Mouse (Mus musculus) forebrain, embryonic 12.5 days (tissue): ENCODE measurements around the gene Olfr1197. TPM values are rescaled to one million over a fixed set of nuclear protein-coding genes. Genes with fewer than 3 reads are reported as not detected.

ENCODE experiments used
- ATAC-seq: fragments of 200-750 bp; cut with Nextera tagmentation; 2 replicates; pipeline ENCODE4 v1.8.0; 2017; ENCODE audit warnings: moderate TSS enrichment; ENCODE audit not compliant: low FRiP score
- H3K27ac ChIP-seq: fragments of 300-500 bp; sonication (generic); 2 replicates; pipeline ENCODE4 v1.5.1; 2016; ENCODE audit warnings: mild to moderate bottlenecking
- H3K27me3 ChIP-seq: fragments of 300-500 bp; sonication (generic); 2 replicates; pipeline ENCODE4 v1.6.1; 2016; ENCODE audit warnings: mild to moderate bottlenecking
- H3K36me3 ChIP-seq: fragments of 300-500 bp; sonication (generic); replicated peaks from 2 replicates; pipeline ENCODE4 v1.6.1; 2016; ENCODE audit warnings: mild to moderate bottlenecking
- H3K4me1 ChIP-seq: fragments of 300-500 bp; sonication (generic); 2 replicates; pipeline ENCODE4 v1.6.1; 2016
- H3K4me2 ChIP-seq: fragments of 300-500 bp; sonication (generic); 2 replicates; pipeline ENCODE4 v1.6.1; 2016; ENCODE audit warnings: mild to moderate bottlenecking, moderate library complexity
- H3K4me3 ChIP-seq: fragments of 300-500 bp; sonication (generic); replicated peaks from 2 replicates; pipeline ENCODE4 v1.5.1; 2016; ENCODE audit warnings: mild to moderate bottlenecking
- H3K9ac ChIP-seq: fragments of 300-500 bp; sonication (generic); 2 replicates; pipeline ENCODE4 v1.6.1; 2016; ENCODE audit warnings: mild to moderate bottlenecking
- H3K9me3 ChIP-seq: fragments of 300-500 bp; sonication (generic); 2 replicates; pipeline ENCODE4 v1.6.1; 2016
- WGBS: fragments of 180-500 bp; shearing (Covaris S2); methylation state at CpG from one replicate; pipeline ENCODE4 v1.1.7; 2016; 5-methylcytosine and 5-hydroxymethylcytosine counted together
- polyA plus RNA-seq: library from polyadenylated mRNA; unstranded; fragments of >200 nt; fragmentation: Nextera tagmentation; extraction: Ambion mirVana; gene quantifications from 2 replicates; pipeline ENCODE4 v1.2.1, GENCODE M21; 2016

Gene Olfr1197
- not detected in 2 replicates for polyA plus RNA-seq

GRCm38 (mm10) chr2:88732266-88732665, at the start of gene Olfr1197:
TSS of gene Olfr1197 (minus strand) at chr2:88732366.
- Histone ChIP-seq H3K27me3 (no peaks in the 10 kb centered on the region), H3K27ac (no peak within 1 kb of the TSS), H3K4me2 (no peak within 1 kb of the TSS), H3K9me3 (no peaks in the 10 kb centered on the region), H3K36me3 (no peaks in the 10 kb centered on the region), H3K9ac (no peak within 1 kb of the TSS), H3K4me1 (no peaks in the 10 kb centered on the region), H3K4me3 (no peak within 1 kb of the TSS)
- no peak for ATAC-seq
- 73% methylated on average over 1 of the region's 1 CpGs for WGBS

GRCm38 (mm10) chr2:88770388-88770787, 38.2 kb upstream of the Olfr1197 start, which contains the start of gene Olfr1200:
TSS of gene Olfr1200 (minus strand) at chr2:88770488.
- ATAC-seq: no peak
- no peaks in the 10 kb centered on the region for H3K9me3 ChIP-seq
- H3K27me3 ChIP-seq: no peaks in the 10 kb centered on the region
- no peaks in the 10 kb centered on the region for H3K36me3 ChIP-seq
- H3K4me3 ChIP-seq: no peak within 1 kb of the TSS
- no peak within 1 kb of the TSS for H3K4me2 ChIP-seq
- H3K9ac ChIP-seq: no peak within 1 kb of the TSS
- no peaks in the 10 kb centered on the region for H3K4me1 ChIP-seq
- 76% methylated on average over 2 of the region's 2 CpGs for WGBS
- no peak within 1 kb of the TSS for H3K27ac ChIP-seq

GRCm38 (mm10) chr2:88760369-88760768, 28.2 kb upstream of the Olfr1197 start, which contains the start of gene Olfr1199:
TSS of gene Olfr1199 (minus strand) at chr2:88760469.
- no peak within 1 kb of the TSS for H3K4me2 ChIP-seq
- 84% methylated on average over 2 of the region's 2 CpGs for WGBS
- no peaks in the 10 kb centered on the region for H3K9me3 ChIP-seq
- H3K4me3 ChIP-seq: no peak within 1 kb of the TSS
- no peaks in the 10 kb centered on the region for H3K27me3 ChIP-seq
- H3K9ac ChIP-seq: no peak within 1 kb of the TSS
- no peak within 1 kb of the TSS for H3K27ac ChIP-seq
- no peaks in the 10 kb centered on the region for H3K4me1 ChIP-seq
- no peak for ATAC-seq
- H3K36me3 ChIP-seq: no peaks in the 10 kb centered on the region

DNA sequence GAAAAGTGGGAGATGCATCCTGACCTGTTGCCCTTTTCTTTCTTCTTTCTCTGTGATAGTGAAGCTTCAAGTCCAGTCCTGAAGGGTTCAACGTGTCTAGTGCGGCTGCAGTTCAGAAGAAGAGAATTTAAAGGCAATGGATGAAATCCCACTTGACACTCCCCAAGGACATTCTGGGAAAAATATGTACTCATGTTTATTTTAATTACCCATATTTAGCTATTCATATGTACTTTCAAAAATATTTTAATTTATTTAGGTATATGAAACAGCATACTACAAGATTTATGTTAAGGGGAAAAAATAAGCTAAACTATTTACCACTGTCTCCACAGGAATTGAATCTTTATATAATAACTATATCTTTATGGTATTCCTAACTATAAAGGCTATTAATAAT, 19.1 kb upstream of the Olfr1197 start, which contains the start of gene Olfr1198:
Gene Olfr1198 (minus strand): TSS at position 101 of the 400 bp plus-strand sequence.
- Histone ChIP-seq H3K9me3 (no peaks in the 10 kb centered on the region), H3K4me3 (no peak within 1 kb of the TSS), H3K9ac (no peak within 1 kb of the TSS), H3K4me1 (no peaks in the 10 kb centered on the region), H3K27me3 (no peaks in the 10 kb centered on the region), H3K36me3 (no peaks in the 10 kb centered on the region), H3K27ac (no peak within 1 kb of the TSS), H3K4me2 (no peak within 1 kb of the TSS)
- 94% methylated on average over 2 of the region's 2 CpGs for WGBS
- ATAC-seq: no peak

- Histone ChIP-seq H3K27me3 (no peaks in the 10 kb centered on the region), H3K36me3 (no peaks in the 10 kb centered on the region), H3K4me3 (no peak overlapping the region), H3K4me1 (no peaks in the 10 kb centered on the region), H3K27ac (no peak overlapping the region), H3K9me3 (no peaks in the 10 kb centered on the region), H3K4me2 (no peak overlapping the region), H3K9ac (no peak overlapping the region)
- ATAC-seq: no peak
- 61% methylated on average over 3 of the region's 3 CpGs for WGBS
Observed at GRCm38 (mm10) chr2:88743379-88743778, 11.2 kb upstream of the Olfr1197 start.

DNA sequence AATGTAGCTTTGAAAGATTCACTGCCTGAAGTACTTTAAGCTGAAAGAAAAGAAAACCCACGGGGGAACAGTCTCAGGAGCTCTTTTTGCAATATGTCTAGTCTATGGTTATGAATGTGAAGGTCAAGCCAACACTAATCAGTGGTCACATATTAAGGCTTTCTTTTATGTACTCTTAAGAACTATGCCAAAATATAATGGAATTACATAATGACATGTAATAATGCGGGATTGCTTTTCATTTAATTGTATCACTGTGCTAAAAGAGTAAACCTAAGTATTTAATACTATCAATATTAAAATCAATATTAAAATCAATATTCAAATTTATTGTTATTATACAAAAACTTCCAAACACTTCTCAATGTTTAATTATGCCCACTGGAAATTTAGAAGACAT, 27.7 kb downstream of the Olfr1197 start, which contains the start of gene Olfr1196:
Gene Olfr1196 (minus strand): TSS at position 101 of the 400 bp plus-strand sequence.
- Histone ChIP-seq H3K9me3 (no peaks in the 10 kb centered on the region), H3K4me1 (no peaks in the 10 kb centered on the region), H3K27me3 (no peaks in the 10 kb centered on the region), H3K4me3 (no peak within 1 kb of the TSS), H3K27ac (no peak within 1 kb of the TSS), H3K9ac (no peak within 1 kb of the TSS), H3K36me3 (no peaks in the 10 kb centered on the region), H3K4me2 (no peak within 1 kb of the TSS)
- 87% methylated on average over 2 of the region's 2 CpGs for WGBS
- ATAC-seq: no peak

- H3K27ac ChIP-seq: no peak within 1 kb of the TSS
- ATAC-seq: no peak
- no peak within 1 kb of the TSS for H3K4me3 ChIP-seq
- H3K9ac ChIP-seq: no peak within 1 kb of the TSS
- no peaks in the 10 kb centered on the region for H3K27me3 ChIP-seq
- H3K9me3 ChIP-seq: no peaks in the 10 kb centered on the region
- H3K4me1 ChIP-seq: no peaks in the 10 kb centered on the region
- no peaks in the 10 kb centered on the region for H3K36me3 ChIP-seq
- H3K4me2 ChIP-seq: no peak within 1 kb of the TSS
Observed at GRCm38 (mm10) chr2:88689087-88689486, 43.1 kb downstream of the Olfr1197 start, which contains the start of gene Olfr1195. TSS of gene Olfr1195 (minus strand) at chr2:88689187.

Other genes starting within 250 kb of the Olfr1197 start
- not detected in 2 replicates for gene Olfr1184, start 248.8 kb downstream of the Olfr1197 start, polyA plus RNA-seq
- gene Olfr1185-ps1, start 239.0 kb downstream of the Olfr1197 start, polyA plus RNA-seq: not detected in 2 replicates
- not detected in 2 replicates for gene Olfr1186, start 213.8 kb downstream of the Olfr1197 start, polyA plus RNA-seq
- gene Olfr1188, start 175.4 kb downstream of the Olfr1197 start, polyA plus RNA-seq: not detected in 2 replicates
- not detected in 2 replicates for gene Olfr1189, start 145.9 kb downstream of the Olfr1197 start, polyA plus RNA-seq
- not detected in 2 replicates for gene Olfr1191-ps1, start 91.8 kb downstream of the Olfr1197 start, polyA plus RNA-seq
- not detected in 2 replicates for gene Olfr1192-ps1, start 83.9 kb downstream of the Olfr1197 start, polyA plus RNA-seq
- gene Olfr1193, start 56.7 kb downstream of the Olfr1197 start, polyA plus RNA-seq: not detected in 2 replicates
- gene Olfr1195, start 43.2 kb downstream of the Olfr1197 start, polyA plus RNA-seq: not detected in 2 replicates
- gene Olfr1196, start 27.8 kb downstream of the Olfr1197 start, polyA plus RNA-seq: not detected in 2 replicates
- not detected in 2 replicates for gene Olfr1198, start 19.0 kb upstream of the Olfr1197 start, polyA plus RNA-seq
- gene Olfr1199, start 28.1 kb upstream of the Olfr1197 start, polyA plus RNA-seq: not detected in 2 replicates
- gene Olfr1200, start 38.1 kb upstream of the Olfr1197 start, polyA plus RNA-seq: not detected in 2 replicates
- gene Olfr1201, start 60.7 kb upstream of the Olfr1197 start, polyA plus RNA-seq: not detected in 2 replicates
- not detected in 2 replicates for gene Olfr1202, start 82.1 kb upstream of the Olfr1197 start, polyA plus RNA-seq
- not detected in 2 replicates for gene Olfr1205, start 97.4 kb upstream of the Olfr1197 start, polyA plus RNA-seq
- gene Olfr1204, start 116.9 kb upstream of the Olfr1197 start, polyA plus RNA-seq: not detected in 2 replicates
- gene Olfr1206, start 130.9 kb upstream of the Olfr1197 start, polyA plus RNA-seq: not detected in 2 replicates
- gene Olfr1208, start 169.9 kb upstream of the Olfr1197 start, polyA plus RNA-seq: not detected in 2 replicates
- not detected in 2 replicates for gene Olfr1209, start 182.8 kb upstream of the Olfr1197 start, polyA plus RNA-seq
- gene Olfr1211, start 205.7 kb upstream of the Olfr1197 start, polyA plus RNA-seq: not detected in 2 replicates
- not detected in 2 replicates for gene Olfr1212, start 221.6 kb upstream of the Olfr1197 start, polyA plus RNA-seq
- not detected in 2 replicates for gene Gm13762, start 247.9 kb upstream of the Olfr1197 start, polyA plus RNA-seq